Mouse (Mus musculus): ENCODE data around the gene Pkdrej.
"Not testable (repeated sequence)": the region's sequence is repeated elsewhere in the genome, so short reads cannot be mapped to it uniquely, and the experiment has no call there.

Pkdrej gene

GRCm38 (mm10) chr15:85821203-85822010, at the start of gene Pkdrej:
Gene Pkdrej (minus strand): TSS chr15:85821734.
- peak; percentile 57 for DNase-seq

DNA sequence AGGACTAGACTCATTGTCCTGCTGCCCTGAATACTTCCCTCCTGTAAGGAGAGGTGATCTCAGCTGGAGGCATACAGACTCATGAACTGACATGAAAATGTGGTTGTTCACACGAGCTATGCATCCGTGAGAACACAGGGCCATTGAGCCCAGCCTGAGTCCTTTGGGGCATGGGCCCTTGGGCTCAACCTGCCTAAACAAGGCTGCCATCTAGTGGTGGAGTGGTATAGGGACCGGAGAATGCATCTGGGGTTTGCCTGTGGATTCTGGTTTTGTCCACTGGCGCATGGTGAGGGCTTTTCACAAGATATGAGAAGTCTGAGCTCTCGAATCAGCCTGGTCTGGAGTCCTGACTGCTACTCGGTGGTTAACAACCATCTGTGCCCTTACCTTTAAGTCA, 46.2 kb upstream of the Pkdrej start:
- peak; percentile 61 for DNase-seq

- DNase-seq: not testable (repeated sequence)
Measured at GRCm38 (mm10) chr15:85865913-85866312, 44.4 kb upstream of the Pkdrej start.

DNA sequence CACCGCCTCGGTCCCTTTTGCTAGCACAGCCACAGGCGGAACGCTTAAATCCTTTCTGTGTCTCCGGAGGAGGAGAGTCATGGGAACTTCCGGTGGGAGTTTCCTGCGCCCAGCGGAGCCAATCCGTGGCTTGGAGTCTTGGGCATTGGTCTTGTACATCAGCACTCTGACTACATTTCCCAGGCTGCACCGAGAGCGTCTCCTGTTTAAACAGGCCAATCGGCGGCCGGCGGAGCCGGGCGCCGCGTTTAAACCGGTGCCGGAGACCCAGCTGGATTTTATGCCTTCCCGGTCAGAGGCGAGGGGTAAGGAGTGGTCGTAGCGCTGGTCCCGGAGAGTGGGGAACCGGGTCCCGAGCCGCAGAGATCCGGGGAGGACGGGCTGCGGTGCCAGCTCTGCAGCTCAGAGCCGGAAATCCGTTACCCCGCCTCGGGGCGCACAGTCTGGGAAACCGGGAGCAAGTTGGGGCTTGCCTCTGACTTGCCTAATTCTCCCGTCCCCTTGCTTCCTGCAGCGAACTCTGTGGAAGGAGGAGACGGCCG, 38.0 kb upstream of the Pkdrej start, which contains the start of gene Gtse1:
TSS of gene Gtse1 (plus strand) at position 256 of the 542 bp plus-strand sequence.
- peak; percentile 93 for DNase-seq

DNA sequence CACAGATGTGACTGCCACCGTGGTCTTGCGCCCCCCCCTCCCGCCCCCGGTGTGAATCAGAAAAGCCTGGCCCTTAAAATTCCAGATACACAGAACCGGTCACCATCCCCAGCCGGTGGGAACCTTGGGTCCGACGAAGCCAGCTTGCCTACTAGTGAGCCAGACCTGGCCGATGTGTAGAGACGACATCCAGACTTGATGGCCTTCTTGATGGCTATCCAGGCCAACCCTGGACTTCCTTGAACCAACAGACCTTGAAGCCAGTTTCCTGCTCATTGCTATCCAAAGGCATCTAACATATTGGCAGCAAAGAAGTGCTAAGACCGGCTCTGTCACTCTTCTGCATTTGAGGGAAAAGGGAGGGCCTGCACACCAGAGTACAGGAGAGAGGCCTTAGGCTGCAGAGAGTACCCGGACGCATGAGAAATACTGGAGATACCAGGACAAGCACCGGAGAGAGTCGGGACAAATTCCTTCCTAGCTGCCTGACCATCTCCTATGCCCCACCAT, 37.5 kb upstream of the Pkdrej start:
- no peak for DNase-seq

GRCm38 (mm10) chr15:85851656-85852392, 30.3 kb upstream of the Pkdrej start:
- peak; percentile 42 for DNase-seq

DNA sequence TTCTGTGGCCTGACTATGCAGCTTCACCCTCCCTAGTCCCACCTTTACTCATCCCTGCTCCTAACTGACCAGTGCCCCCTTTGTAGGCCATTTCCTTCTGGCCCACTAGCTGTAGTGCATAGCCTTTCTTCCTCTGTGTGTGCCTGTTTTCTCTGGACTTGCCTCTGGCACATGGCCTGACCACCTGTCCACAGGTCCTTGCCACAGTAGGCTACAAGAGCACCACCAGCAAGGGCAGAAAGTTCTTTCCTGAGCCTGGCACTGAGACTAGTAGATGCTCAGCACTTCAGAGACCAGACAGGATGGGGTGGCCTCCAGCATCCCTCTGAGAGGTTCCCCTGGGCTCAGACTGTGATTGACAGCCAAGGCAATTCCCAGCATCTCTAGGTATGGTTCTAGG, 23.5 kb upstream of the Pkdrej start:
- peak; percentile 59 for DNase-seq

DNA sequence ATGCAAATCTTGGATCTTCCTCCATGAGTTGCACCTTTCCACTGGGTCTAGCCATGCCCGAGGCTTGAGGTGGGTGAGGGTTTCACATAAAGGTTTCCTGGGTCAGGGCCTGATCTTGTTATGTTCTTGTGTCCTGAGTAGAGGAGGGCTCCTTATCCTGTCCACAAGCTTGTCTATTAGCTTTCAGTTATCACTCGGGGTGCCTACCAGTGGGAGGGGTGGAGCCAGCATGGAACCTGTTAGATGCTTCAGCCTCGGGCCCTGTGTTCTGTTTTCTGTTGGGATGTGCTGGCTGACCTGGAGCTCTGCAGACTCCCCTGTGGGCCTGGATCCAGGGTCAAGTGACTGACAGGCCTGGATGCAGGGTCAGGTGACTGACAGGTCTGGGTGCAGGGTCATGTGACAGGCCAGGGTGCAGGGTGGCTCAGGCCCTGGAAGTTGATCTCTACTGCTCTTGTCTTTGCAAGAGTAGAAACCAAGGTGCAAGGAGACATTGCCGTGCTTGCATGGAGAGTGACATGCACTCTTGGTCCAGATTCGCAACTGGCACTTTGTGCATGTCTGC, 20.3 kb upstream of the Pkdrej start:
- DNase-seq: no peak

GRCm38 (mm10) chr15:85840983-85841382, 19.4 kb upstream of the Pkdrej start:
- no peak for DNase-seq

- DNase-seq: no peak
Measured at GRCm38 (mm10) chr15:85836887-85837286, 15.4 kb upstream of the Pkdrej start.

DNA sequence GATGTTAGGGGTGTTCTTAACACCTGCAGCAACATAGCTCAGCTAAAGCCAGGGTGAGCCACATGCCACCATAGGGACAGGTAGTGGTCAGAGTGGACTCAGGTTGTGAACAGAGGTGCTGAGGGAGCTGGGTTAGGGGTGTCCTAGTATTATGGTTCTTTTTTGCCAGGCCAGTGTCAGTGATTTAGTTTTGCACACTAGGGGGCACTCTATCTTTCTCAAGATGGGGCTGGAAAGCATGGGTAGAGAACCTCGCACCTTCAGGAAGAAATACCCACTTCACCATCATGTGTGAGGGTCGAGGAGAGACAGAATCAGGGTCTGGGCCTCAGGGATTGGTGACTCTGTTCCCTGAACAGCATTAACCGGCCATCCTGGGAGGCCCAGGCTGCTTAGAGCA, 13.8 kb upstream of the Pkdrej start:
- DNase-seq: no peak

GRCm38 (mm10) chr15:85832599-85832998, 11.1 kb upstream of the Pkdrej start:
- no peak for DNase-seq

GRCm38 (mm10) chr15:85831954-85832590, 10.5 kb upstream of the Pkdrej start, which contains the start of gene Ttc38:
Gene Ttc38 (plus strand): TSS chr15:85832306.
- peak; percentile 89 for DNase-seq

- DNase-seq: no peak
Measured at GRCm38 (mm10) chr15:85829470-85829869, 7.9 kb upstream of the Pkdrej start.

DNA sequence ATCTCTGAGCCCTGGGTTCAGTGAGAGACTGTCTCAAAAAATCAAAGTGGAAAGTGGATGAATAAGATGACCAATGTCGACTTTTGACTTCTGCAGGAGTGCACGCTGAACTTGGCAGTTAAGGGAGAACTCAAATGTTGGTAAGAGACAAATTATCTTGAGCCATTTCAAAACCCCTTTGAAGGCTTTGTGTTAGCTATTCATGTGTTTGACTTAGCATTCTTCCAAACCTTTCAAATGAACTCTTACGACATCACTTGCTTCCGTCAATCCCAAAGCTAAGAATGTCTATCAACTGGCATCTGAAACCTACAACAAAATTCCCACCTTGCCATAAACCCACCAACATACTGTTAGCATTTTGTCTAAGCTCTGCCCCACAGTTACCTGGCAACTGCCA, 6.5 kb upstream of the Pkdrej start:
- DNase-seq: no peak

DNA sequence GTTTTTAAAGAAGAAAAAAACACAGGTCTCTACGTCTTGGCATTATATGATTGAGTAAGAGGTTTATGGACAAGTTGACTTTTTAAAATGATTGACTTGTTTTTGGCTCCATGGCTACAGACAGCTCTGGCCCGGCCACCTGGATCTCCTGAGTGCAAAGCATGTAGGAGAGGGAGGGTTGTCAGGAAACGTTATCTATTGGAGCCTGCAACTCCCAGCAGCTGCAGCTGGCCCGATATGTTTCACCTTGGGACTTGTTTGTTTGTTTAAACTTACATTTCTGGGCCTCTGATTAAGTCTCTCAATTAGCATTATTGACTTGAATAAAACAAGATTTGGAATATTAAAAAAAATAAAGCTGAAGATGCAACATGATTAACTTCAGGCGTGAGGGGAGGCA, 5.1 kb upstream of the Pkdrej start:
- no peak for DNase-seq

- no peak for DNase-seq
Measured at GRCm38 (mm10) chr15:85822011-85822359, 451 bp upstream of the Pkdrej start.

DNA sequence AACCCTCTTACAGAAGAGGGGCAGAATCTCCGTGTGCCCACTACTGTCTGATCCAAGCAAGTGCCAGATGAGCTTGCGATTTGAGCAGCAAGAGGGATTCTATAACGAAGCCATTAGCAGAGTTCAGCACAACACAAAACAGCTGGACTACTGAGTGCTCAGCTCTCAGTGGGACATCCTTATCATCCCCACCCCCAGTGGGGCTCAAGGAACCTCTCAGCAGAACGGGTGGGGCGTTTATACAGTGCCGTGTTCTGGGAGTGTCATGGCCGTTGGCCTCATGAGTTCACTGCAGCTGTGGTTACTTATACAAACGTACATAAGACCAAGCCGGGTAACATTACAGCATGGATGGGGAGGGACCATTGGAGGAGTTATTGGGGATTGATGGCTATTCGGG, 8.1 kb downstream of the Pkdrej start:
- DNase-seq: no peak

- peak; percentile 98 for DNase-seq
Measured at GRCm38 (mm10) chr15:85811535-85812277, 9.8 kb downstream of the Pkdrej start, which contains the start of gene Cdpf1. Gene Cdpf1 (minus strand): TSS chr15:85811697.

- peak; percentile 92 for DNase-seq
Measured at GRCm38 (mm10) chr15:85810806-85811521, 10.6 kb downstream of the Pkdrej start.

GRCm38 (mm10) chr15:85810462-85810805, 11.1 kb downstream of the Pkdrej start:
- DNase-seq: no peak

Data from cerebellum, adult 11-12 months (tissue).